In genomic region chr10:26993971-26994761, GRCm38 (mm10) we compare ENCODE assay signal across 17 mouse cellular contexts.
A peak's percentile ranks its signal among the peaks of the same experiment; 100 is the strongest.
DNase-seq lines count a peak whose midpoint lies in the region; ATAC-seq and TF ChIP-seq lines count a peak whose summit lies in the region.
"Had no signal": no experiment of that assay in that cellular context is flagged by ENCODE, and none has a peak within 500 bp of the region (broad histone marks: within the 10 kb centered on the region; RNA-seq: fewer than 3 reads in every experiment).

No protein-coding gene starts in this region.

- H3K4me1 ChIP-seq in neural tube, embryonic 11.5 days (ENCODE audit: control insufficient read depth, insufficient read depth, low read length), result no peaks in the 10 kb centered on the region
- no peaks in the 10 kb centered on the region; the same call in 1 of the 2 replicates for H3K4me1 ChIP-seq in hindbrain, embryonic 14.5 days (replicated peaks; ENCODE audit: control insufficient read depth, insufficient read depth, low read length)
- no peaks in the 10 kb centered on the region for H3K4me1 ChIP-seq in midbrain, embryonic 13.5 days (replicated peaks)
- peaks cover 5% of the 10 kb centered on the region; the same call in 1 of the 2 replicates for H3K4me1 ChIP-seq in neural tube, embryonic 15.5 days
- no peaks in the 10 kb centered on the region; the same call in 1 of the 2 replicates for H3K4me1 ChIP-seq in lung, postnatal 0 days (ENCODE audit: insufficient read depth, low read depth, low read length)
- H3K4me1 ChIP-seq: heart, embryonic 12.5 days; limb, embryonic 15.5 days; midbrain, embryonic 12.5 days had no signal

- ATAC-seq in neural tube, embryonic 11.5 days (ENCODE audit: insufficient read depth, low FRiP score, low TSS enrichment), result 0 out of 2 replicates have a peak, but pooled peaks have one; percentile 20
- peak; percentile 49 for ATAC-seq in hindbrain, embryonic 14.5 days (ENCODE audit: low FRiP score)
- peak; percentile 59 for ATAC-seq in midbrain, embryonic 13.5 days
- peak; percentile 73 for ATAC-seq in neural tube, embryonic 15.5 days (ENCODE audit: low FRiP score)
- ATAC-seq in lung, postnatal 0 days, result no peak
- ATAC-seq: intestine, embryonic 16.5 days; liver, postnatal 0 days had no signal

- no peak overlapping the region for H3K4me2 ChIP-seq in neural tube, embryonic 11.5 days (ENCODE audit: low read depth)
- no peak overlapping the region for H3K4me2 ChIP-seq in hindbrain, embryonic 14.5 days (replicated peaks)
- no peak overlapping the region for H3K4me2 ChIP-seq in midbrain, embryonic 13.5 days (replicated peaks)
- H3K4me2 ChIP-seq in neural tube, embryonic 15.5 days, result no peak overlapping the region
- no peak overlapping the region for H3K4me2 ChIP-seq in lung, postnatal 0 days (replicated peaks; ENCODE audit: low read depth, low read length)
- H3K4me2 ChIP-seq: heart, embryonic 12.5 days; limb, embryonic 15.5 days; midbrain, embryonic 12.5 days had no signal

- H3K9me3 ChIP-seq in neural tube, embryonic 11.5 days (ENCODE audit: control insufficient read depth, low read length), result no peaks in the 10 kb centered on the region
- no peaks in the 10 kb centered on the region for H3K9me3 ChIP-seq in hindbrain, embryonic 14.5 days (ENCODE audit: control insufficient read depth, low read length)
- H3K9me3 ChIP-seq in midbrain, embryonic 13.5 days, result no peaks in the 10 kb centered on the region
- no peaks in the 10 kb centered on the region for H3K9me3 ChIP-seq in neural tube, embryonic 15.5 days (replicated peaks)
- no peaks in the 10 kb centered on the region for H3K9me3 ChIP-seq in lung, postnatal 0 days (ENCODE audit: low read length)
- H3K9me3 ChIP-seq: heart, embryonic 12.5 days; limb, embryonic 15.5 days; midbrain, embryonic 12.5 days had no signal

- no peak overlapping the region for H3K4me3 ChIP-seq in neural tube, embryonic 11.5 days (ENCODE audit: low read depth, low read length)
- no peak overlapping the region for H3K4me3 ChIP-seq in hindbrain, embryonic 14.5 days (replicated peaks; ENCODE audit: low read length)
- H3K4me3 ChIP-seq in midbrain, embryonic 13.5 days (replicated peaks), result no peak overlapping the region
- no peak overlapping the region for H3K4me3 ChIP-seq in neural tube, embryonic 15.5 days (replicated peaks)
- no peak overlapping the region for H3K4me3 ChIP-seq in lung, postnatal 0 days (ENCODE audit: low read depth, low read length)
- H3K4me3 ChIP-seq: gastrocnemius, adult 2 months; heart, embryonic 12.5 days; limb, embryonic 15.5 days; midbrain, embryonic 12.5 days had no signal

- DNase-seq in neural tube, embryonic 11.5 days (ENCODE audit: low spot score), result no peak
- DNase-seq in neural tube, embryonic 10.5 days (ENCODE audit: extremely low spot score, low spot score), result no peak
- DNase-seq in hindbrain, embryonic 14.5 days (ENCODE audit: low spot score), result peak; percentile 44
- no peak for DNase-seq in lung, postnatal 0 days (ENCODE audit: low spot score)
- DNase-seq in cerebellum, adult 9-10 months, result no peak
- no peak for DNase-seq in lung, adult 18-20 months
- DNase-seq: gastrocnemius, adult 2 months; liver, postnatal 0 days; lung, postnatal 4 days; thymus, postnatal 36 days had no signal

- no peak for TF ChIP-seq EP300 in lung, postnatal 0 days (IDR thresholded peaks at IDR 0.05)

- 64% methylated on average over 8 of the region's 8 CpGs for WGBS in neural tube, embryonic 11.5 days
- WGBS in hindbrain, embryonic 14.5 days, result 66% methylated on average over 8 of the region's 8 CpGs
- WGBS in midbrain, embryonic 13.5 days, result 72% methylated on average over 8 of the region's 8 CpGs
- 55% methylated on average over 8 of the region's 8 CpGs for WGBS in neural tube, embryonic 15.5 days
- 69% methylated on average over 8 of the region's 8 CpGs for WGBS in lung, postnatal 0 days

- no peaks in the 10 kb centered on the region for H3K36me3 ChIP-seq in neural tube, embryonic 11.5 days (ENCODE audit: control insufficient read depth, insufficient read depth, low read length)
- no peaks in the 10 kb centered on the region for H3K36me3 ChIP-seq in hindbrain, embryonic 14.5 days (replicated peaks; ENCODE audit: control insufficient read depth, insufficient read depth)
- no peaks in the 10 kb centered on the region for H3K36me3 ChIP-seq in midbrain, embryonic 13.5 days
- H3K36me3 ChIP-seq in neural tube, embryonic 15.5 days, result no peaks in the 10 kb centered on the region
- H3K36me3 ChIP-seq in lung, postnatal 0 days (ENCODE audit: insufficient read depth, low read length), result no peaks in the 10 kb centered on the region
- H3K36me3 ChIP-seq: heart, embryonic 12.5 days; limb, embryonic 15.5 days; midbrain, embryonic 12.5 days had no signal

- no peak for TF ChIP-seq CTCF in lung, postnatal 0 days (IDR thresholded peaks at IDR 0.05)

- no peak overlapping the region for H3K27ac ChIP-seq in neural tube, embryonic 11.5 days (ENCODE audit: low read depth, low read length)
- peak overlapping the region; percentile 44; the same call in 1 of the 2 replicates for H3K27ac ChIP-seq in hindbrain, embryonic 14.5 days
- no peak overlapping the region for H3K27ac ChIP-seq in midbrain, embryonic 13.5 days
- H3K27ac ChIP-seq in neural tube, embryonic 15.5 days (replicated peaks), result no peak overlapping the region; the same call in 1 of the 2 replicates
- no peak overlapping the region for H3K27ac ChIP-seq in lung, postnatal 0 days (ENCODE audit: low read length)
- H3K27ac ChIP-seq: gastrocnemius, adult 2 months; kidney, postnatal 0 days; limb, embryonic 15.5 days; midbrain, embryonic 12.5 days had no signal

- H3K27me3 ChIP-seq in neural tube, embryonic 11.5 days (ENCODE audit: control insufficient read depth, insufficient read depth, low read length), result no peaks in the 10 kb centered on the region
- H3K27me3 ChIP-seq in hindbrain, embryonic 14.5 days (ENCODE audit: control insufficient read depth, insufficient read depth, low read length), result no peaks in the 10 kb centered on the region
- no peaks in the 10 kb centered on the region for H3K27me3 ChIP-seq in midbrain, embryonic 13.5 days
- H3K27me3 ChIP-seq in neural tube, embryonic 15.5 days (replicated peaks), result no peaks in the 10 kb centered on the region
- no peaks in the 10 kb centered on the region for H3K27me3 ChIP-seq in lung, postnatal 0 days (replicated peaks; ENCODE audit: insufficient read depth, low read length)
- H3K27me3 ChIP-seq: heart, embryonic 12.5 days; limb, embryonic 15.5 days; midbrain, embryonic 12.5 days had no signal

- no peak overlapping the region for H3K9ac ChIP-seq in neural tube, embryonic 11.5 days (ENCODE audit: low read length)
- H3K9ac ChIP-seq in hindbrain, embryonic 14.5 days, result no peak overlapping the region
- no peak overlapping the region for H3K9ac ChIP-seq in midbrain, embryonic 13.5 days (replicated peaks)
- no peak overlapping the region for H3K9ac ChIP-seq in neural tube, embryonic 15.5 days (replicated peaks)
- H3K9ac ChIP-seq in lung, postnatal 0 days (replicated peaks; ENCODE audit: low read depth), result no peak overlapping the region
- H3K9ac ChIP-seq: heart, embryonic 12.5 days; limb, embryonic 15.5 days; liver, postnatal 0 days; midbrain, embryonic 12.5 days had no signal
